Mouse (Mus musculus) stomach, postnatal 0 days (tissue): Measurements from ENCODE around the gene Galnt10.

ENCODE experiments used
- CTCF ChIP-seq: IDR thresholded peaks from 2 replicates; pipeline ENCODE4 v1.5.1; 2016; ENCODE audit warnings: antibody characterized with exemption, low read depth, mild to moderate bottlenecking, moderate library complexity
- EP300 ChIP-seq: optimal IDR thresholded peaks from 2 replicates; pipeline ENCODE3; 2016; ENCODE audit warnings: antibody characterized with exemption

DNA sequence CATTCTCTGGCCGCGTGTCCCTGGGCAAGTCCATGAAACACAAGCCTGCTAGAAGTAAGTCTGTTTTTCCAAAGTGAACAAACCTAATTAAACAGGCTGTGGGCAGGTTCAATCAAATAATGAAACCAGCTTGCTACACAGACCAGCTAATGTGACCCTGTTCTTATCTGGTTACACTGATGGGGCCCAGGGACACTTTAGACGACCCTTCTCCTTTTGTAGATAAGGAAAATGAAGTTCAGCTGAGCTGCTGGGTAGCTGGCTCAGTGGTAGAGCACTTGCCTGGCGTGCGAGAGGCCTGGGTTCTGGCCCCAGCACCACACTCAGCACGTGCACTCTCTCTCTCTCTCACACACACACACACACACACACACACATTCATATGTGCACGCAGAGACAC lies 178.5 kb downstream of the Galnt10 start:
- TF ChIP-seq CTCF: no peak
- no peak for TF ChIP-seq EP300
